Mouse (Mus musculus): ENCODE data around the gene Ptpn5.

GRCm38 (mm10) chr7:47076193-47076592 lies 57.3 kb downstream of the Ptpn5 start:
- TF ChIP-seq GATA1 (IDR thresholded peaks at IDR 0.05; ENCODE audit: borderline replicate concordance, low read length) (no peak), FLI1 (IDR thresholded peaks at IDR 0.05; ENCODE audit: low read length) (no peak)
